Mouse (Mus musculus) small intestine, adult 2 months (tissue): ENCODE results near the gene Zcchc9.

Experiments used
- CTCF ChIP-seq: fragments of 200-500 bp; IDR thresholded peaks from 2 replicates; pipeline ENCODE4 v1.5.1; 2012; ENCODE audit warnings: low read depth, mild to moderate bottlenecking, control low read depth, inconsistent platforms, low read length, moderate library complexity, mixed read lengths; ENCODE audit not compliant: insufficient replicate concordance, insufficient read length; ENCODE audit errors: extremely low read depth
- POLR2A ChIP-seq: fragments of 200-500 bp; IDR thresholded peaks from 2 replicates; pipeline ENCODE4 v1.6.1; 2012; ENCODE audit warnings: low read depth, mild to moderate bottlenecking, control low read depth, inconsistent platforms, low read length, moderate library complexity

GRCm38 (mm10) chr13:91761654-91762445 is 45.7 kb downstream of the Zcchc9 start:
- TF ChIP-seq CTCF, result no peak
- no peak for TF ChIP-seq POLR2A
